Mouse (Mus musculus): Measurements from ENCODE around the gene Adam19.
A peak's percentile ranks its signal among the peaks of the same experiment; 100 is the strongest.

The Adam19 gene

DNA sequence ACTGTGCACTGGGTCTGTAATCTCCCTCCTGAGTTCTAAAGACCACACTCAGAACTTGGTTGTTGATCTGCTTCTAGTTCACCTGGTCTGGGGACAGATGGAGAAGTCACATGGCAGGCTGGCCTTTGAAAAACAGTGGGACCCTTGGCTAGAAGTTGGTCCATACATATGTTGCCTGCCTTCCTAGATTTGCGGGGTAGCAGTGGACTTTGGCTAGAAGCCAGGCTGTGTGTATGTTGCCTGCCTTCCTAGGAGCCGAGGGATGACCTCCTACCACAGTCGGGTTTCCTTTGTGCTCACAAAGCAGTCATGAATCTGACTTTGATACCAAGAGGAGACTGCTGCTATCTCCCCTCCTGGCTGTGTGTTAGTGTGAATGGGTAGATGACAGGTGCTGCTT is 41.3 kb downstream of the Adam19 start:
- no peak for DNase-seq (ENCODE audit: low spot score in 2 of 2)

DNA sequence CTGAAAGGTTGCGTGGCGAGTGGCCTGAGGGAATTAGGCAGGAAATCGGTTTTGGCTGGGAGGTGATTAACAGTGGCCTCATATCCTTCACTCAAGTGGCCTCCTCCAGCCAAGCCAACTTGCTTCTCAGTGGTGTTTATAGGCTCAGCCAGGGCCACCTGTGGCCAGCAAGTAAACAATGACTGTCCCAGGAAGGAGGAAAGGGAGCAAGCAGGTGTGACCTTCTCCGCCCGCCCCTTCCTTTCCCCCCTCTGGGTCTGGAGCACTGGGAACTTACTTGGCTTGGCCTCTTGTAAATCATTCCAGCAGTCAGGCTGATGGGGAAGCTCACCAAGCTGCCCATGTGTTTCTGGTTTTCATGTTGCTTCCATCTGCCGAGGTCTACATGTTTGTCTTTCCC is 46.3 kb downstream of the Adam19 start:
- no peak for DNase-seq (ENCODE audit: low spot score in 2 of 2)

DNA sequence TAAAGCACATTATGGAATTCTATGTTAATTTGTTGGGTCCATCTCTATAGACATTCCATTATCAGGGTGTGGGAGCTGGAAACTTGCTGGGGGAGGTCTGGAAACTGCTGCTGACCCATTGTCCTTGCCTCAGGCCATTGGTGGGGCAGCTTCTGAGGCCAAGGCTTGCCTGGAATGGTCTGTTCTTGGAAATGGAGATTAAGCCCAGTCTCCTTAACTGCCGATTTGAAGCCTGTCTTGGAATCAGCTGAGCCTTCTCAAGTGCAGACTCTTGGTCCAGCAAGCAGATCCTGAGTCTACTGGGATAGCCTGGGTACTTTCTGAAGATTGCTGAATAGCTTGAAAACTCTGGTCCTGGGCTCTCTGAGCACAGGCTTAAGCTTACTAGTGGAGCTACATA is 51.3 kb downstream of the Adam19 start:
- DNase-seq (ENCODE audit: low spot score in 2 of 2) = no peak

DNA sequence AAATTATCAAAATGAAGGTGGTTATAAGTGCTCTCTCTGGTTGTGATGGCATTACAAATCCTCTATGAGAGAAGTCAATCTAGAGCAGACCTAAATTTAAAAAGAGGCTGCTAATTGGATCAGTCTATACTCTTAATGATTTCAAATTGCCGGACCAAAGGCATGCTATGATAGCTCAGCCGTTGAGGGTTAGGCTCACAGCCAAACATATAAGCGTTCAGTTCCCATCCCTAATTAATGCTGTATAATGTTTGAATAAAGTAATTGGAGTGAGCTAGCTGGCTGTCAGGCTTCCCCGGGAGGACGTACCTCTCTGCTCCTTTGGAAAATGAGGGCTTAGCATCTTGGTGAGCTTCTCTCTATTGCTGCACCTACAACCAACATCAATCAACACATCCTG is 53.4 kb downstream of the Adam19 start:
- DNase-seq (ENCODE audit: low spot score in 2 of 2) = no peak

DNA sequence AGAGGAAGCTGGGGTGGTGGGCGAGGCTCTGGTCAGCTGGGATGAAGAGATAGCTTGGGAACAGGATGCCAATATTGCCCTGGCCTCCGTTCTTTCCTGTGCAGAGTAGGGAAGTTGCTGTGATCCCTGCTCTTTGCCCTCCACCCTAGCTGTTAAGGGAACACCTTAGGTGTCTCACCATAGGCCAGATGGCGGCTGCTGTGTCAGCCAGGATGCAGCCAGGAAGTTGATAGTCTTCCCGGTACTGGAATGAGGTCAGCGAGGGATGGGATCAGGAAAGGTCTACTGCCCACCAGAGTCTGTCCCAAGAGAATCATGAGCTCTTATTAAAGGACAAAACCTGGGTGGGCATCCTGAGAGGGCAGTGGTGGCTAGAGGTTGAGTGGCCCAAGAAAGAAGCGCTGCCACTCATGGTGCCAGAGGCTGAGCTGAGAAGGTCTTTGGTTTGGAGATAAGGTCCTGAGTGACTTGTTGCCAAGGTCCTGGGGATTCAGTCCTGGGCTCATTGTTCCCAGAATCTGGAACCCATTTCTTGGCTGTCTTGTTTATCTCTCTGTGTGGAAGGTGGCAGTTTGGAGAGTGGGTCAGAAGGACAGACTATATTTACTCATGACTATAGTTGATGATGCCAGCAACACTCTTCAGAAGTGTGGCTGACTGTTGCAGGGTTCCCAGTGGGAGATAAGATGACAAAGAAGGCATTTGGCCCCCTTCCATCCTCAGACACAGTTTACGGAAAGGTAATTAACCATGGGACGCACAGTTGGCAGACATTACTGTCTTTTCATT is 54.6 kb downstream of the Adam19 start:
- no peak for DNase-seq (ENCODE audit: low spot score in 2 of 2)

DNA sequence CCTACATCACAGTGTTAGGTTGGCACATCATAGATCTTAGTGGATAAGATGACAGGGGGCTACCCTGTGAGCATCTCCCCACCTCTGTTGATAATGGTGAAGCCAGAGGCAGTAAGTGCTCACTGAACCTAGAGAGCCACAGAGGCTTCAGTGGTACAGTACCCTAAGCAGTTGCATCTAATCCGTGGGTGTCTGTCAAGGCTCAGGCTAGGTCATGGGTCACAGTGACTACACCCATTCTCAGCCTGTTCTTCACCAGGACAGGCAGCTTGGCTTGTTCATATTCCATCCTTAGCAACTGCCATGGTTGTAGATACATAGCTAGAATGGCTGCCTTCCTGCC is 55.1 kb downstream of the Adam19 start:
- no peak for DNase-seq (ENCODE audit: low spot score in 2 of 2)

DNA sequence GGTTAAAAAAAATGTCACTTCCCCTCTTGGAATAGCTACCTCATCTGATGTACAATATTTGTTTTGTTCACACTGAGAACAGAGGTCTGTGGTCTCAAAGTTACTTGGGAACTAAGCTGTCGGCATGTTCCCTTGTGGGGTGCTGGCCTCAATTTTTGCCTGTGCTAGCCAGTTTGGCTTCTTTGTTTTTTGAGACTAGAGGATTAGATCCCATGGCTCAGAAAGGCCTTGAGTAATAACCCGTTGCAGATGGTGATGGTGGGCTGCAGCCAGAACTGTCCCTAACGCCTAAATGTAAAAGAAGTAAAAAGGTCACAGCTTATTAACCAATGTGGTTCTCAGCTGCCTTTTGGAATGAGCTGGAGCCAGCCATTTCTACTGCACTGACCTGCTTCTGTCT is 57.4 kb downstream of the Adam19 start:
- DNase-seq (ENCODE audit: low spot score in 2 of 2) = no peak

DNA sequence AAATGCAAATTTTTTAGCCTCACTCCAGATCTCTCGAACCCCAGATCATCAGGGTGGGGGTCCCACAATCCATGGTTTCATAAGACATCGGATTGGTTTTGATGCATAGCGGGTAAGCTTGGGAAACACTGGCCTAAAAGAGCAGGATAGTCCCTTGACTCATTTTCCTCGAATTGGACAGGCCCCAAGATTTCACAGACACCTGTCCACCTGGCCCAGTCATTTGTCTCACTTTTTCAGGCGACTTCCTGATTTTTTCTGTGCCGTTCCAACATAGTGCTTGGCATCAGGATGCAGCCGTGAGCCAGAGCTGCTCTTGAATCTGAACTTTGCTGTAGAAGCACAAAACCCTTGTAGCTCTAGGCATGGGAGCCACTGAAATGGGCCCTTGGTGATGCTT is 58.4 kb downstream of the Adam19 start:
- DNase-seq (ENCODE audit: low spot score in 2 of 2) = no peak

DNA sequence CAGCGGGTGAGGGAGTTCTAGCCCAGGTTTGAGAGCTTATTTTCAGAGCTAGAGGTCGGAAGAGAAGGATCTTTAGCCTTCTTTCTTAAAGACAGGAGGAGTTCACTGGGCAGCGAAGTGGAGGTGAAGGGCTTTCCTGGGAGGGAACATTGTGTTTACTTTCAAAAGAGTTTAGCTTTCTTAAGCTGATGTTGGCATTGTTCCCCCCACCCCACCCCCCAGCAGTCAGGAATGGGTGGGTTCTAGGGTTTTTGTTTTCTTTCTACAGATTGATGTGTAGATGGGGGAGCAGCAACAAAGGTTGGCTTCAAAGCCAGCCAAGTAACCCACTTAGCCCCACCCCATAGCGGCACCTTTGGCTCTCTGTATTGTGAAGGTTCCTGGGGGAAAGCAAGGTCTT is 59.2 kb downstream of the Adam19 start:
- no peak for DNase-seq (ENCODE audit: low spot score in 2 of 2)

DNA sequence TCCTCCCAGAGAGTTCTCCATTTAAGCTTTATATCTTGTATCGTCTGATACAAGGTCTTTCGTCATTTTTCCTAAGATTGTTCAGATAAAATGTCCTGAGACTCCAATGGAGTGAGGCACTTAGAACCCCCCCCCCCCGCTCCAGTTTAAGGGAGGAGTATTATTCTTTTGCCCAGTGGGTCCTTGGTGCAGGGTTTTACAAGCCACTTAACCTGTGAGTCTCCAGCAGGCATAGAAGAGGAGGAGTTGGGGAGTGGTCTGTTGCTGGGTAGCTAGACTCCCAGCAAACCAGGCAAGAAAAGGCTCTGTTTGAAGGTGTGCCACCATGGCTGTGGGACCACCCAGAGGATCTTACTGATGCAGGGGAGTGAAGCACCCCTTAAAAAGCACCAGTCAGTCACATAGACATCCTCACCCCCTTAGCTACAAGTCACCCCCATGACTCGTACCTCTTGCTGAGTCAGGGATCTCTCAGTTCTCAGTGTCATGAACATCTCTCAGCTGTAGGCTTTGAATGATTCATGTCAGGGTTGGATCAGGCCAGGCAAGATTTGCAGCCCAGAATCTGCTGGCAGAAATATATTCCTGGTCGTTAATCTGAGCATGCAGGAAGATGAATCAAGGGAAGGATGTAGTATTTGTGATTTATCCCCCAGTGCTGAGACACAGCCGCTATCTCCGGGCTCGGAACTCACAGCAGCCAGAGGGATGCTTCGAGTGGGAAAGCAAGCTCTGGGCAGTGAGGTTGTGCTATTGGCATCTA is 59.8 kb downstream of the Adam19 start:
- DNase-seq (ENCODE audit: low spot score in 2 of 2) = no peak

DNA sequence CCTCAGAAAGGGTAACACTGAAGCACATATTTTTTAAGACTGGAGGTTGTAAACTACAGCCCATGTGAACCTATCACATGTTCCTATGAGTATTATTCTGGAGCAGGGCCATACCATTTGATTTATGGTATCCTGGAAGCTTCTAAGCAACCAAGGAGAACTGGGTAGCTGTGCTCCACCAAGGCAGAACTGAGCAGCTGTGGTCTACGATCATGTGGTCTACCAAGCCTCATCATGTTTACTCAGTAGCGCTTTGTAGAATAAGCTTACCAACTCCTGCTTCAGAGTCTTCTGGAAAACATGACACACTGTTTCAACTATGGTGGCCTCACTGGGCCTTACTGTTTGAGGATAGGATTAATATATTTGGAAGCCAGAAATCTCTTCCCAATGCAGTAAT is 60.7 kb downstream of the Adam19 start:
- DNase-seq (ENCODE audit: low spot score in 2 of 2) = no peak

DNA sequence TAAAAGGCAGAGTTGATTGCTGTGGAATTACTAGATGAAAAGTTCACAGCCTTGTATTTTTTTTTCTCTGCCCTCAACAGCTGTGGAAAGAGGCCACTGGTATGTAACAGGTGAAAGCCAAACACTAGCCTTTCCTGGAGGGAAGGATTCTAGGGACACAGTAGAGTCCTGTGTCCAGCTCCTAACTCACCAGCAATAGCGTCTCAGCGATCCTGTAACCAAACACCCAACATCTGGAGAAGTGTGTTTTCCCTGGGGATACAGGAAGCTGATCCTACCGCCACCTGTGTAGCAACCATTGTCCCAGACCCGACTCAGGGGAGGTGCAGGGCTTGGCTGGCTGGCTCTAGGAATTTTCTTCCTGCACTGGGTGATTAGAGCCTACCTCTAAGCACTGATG is 63.8 kb downstream of the Adam19 start:
- DNase-seq (ENCODE audit: low spot score in 2 of 2) = no peak

DNA sequence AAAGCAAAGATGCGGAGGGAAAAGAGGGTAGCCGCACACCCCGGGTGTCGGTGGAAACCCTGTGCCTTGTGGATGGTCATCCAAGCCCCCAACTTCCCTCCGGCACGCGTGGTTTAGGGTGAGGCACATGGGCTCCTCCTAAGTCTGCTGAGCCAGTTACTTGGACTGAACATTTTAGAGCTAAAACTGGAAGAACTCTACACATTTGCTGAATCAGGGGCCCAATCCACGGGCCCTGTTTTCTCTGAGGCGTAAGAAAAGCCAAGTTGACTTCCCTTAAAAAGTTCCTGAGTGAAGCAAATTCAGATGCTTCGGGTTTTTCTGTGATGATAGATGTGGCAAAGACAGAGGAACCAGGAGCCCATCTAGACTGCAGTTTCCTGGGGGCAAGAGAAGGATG is 64.3 kb downstream of the Adam19 start:
- DNase-seq (ENCODE audit: low spot score in 2 of 2) = no peak

DNA sequence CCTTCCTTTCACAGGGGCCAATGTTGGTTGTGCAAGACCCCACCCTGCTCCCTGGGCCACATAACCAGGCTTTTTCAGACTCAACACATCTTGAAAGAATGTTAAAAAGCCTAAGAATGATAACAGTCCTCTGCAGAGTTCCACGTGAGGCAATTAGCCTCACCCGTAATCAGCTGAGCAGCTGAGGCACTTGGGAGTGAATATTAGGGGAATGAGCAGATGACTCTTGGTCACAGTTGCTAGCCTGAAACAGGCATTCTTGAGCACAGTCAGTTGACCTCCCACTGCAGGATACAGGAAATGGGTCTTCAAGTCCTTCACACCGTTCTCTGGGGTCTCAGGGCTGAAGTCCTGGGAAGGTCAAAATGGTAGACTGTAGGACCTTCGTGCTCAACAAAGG is 65.9 kb downstream of the Adam19 start:
- DNase-seq (ENCODE audit: low spot score in 2 of 2) = no peak

DNA sequence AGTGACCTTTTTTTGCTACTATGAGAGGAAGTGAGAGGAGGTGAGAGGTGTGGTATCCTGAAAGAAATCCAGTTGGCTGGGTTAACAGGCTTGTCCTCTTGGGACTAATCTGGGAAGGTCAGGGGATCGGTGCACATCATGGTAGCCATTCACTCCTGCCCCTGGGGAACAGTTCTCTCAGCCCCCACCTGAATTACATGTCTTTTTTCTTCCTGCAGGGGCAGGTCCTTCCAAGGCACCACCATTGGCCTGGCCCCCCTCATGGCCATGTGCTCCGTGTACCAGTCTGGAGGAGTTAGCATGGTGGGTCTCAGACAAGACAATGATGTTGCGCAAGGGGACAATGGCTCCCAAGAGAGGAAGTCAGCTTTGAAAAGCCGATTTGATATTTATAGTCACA is 67.1 kb downstream of the Adam19 start:
- no peak for DNase-seq (ENCODE audit: low spot score in 2 of 2)

DNA sequence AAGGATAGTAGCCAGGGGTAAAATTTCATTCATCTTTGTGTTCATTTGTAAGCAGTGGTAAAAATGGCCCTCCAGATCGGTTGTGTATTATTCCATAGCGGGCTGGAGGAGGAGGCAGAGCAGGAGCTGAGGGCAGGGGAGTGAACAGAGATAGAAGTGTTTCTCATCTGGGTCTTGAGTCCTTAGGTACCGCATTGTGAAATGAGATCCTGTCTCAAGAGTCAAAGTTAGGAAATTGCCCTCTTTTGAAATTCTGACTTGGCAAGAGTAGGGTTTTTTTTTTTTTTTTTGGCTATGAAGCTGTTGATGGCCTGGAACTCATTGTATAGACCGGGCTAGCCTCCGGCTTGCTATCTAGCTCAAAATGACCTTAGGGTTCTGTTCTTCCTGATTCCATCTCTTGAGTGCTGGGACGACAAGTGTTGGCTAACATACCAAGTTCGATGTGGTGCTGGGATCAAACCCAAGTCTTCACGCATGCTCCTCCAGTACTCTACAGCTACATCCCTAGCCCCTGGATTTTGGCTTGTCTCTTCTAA is 67.6 kb downstream of the Adam19 start:
- no peak for DNase-seq (ENCODE audit: low spot score in 2 of 2)

DNA sequence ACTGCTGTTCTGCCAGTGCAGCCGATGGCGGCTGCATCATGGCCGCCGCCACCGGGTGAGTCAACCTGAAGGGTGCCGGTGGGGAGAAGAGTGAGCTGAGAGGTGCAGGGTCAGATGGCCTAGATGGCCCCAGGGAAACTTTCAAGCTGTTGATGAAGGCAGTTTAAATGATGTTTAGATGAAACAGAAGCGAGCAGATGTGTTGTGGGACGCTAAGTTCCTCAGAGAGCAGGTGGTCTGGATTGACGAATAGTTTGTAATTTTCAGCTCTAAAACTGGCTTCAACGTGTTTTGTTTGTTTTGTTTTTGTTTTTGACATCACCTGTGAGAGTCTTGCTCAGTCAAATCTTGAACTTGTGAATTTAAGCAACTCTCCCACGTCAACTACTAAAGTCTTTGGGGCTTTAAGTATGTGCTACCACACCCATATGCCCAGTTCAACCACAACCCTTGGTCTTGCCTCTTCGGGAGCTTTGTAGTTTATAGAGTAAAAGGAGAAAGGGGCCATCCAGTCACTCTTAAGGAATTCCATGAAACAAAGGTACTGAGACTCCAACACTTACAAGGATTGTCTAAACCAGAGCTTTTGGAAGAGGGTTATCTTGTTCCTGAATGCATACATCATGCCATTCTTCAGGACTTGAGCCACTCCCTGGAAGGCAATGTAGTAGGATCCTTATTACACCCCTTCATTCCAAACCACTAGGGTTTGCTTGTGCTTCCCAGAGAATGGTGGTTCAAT is 69.5 kb downstream of the Adam19 start:
- DNase-seq (ENCODE audit: low spot score in 2 of 2) = no peak

DNA sequence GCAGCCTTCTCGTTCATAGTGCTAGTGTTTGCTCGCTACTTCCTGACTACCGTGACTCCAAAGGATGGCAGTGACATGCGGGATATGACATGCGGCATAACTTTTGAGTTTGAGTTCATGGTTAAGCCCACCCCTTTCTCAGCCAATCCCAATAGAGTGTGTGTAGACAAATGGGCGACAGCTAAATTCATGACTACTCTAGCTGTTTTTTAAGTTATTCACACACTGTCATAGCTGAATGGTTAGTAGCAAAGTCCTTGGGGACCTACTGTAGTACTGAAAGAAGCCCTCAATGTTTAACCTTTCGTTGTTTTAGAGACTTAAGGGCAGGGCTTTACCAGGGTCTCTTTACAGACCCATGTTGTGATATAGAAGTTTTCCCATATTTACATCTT is 70.0 kb downstream of the Adam19 start:
- no peak for DNase-seq (ENCODE audit: low spot score in 2 of 2)

DNA sequence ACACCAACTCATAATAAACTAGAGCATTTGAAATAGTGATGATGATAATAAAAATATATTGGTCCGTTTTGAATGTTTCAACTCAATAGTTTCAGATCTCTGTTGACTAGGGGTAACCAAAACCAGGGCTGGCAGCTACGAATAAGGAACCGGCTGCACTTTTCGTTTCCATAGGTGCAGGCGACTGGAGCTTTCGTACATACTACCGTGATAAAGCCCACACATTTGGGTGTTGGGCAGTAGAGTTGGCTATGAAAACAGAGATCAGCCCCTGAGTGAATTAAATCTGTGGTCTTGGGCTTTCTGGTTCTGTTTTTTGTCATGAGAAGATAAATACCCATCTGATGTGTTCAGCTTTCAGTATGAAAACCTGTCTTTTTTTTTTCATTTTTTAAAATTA is 70.5 kb downstream of the Adam19 start:
- no peak for DNase-seq (ENCODE audit: low spot score in 2 of 2)

DNA sequence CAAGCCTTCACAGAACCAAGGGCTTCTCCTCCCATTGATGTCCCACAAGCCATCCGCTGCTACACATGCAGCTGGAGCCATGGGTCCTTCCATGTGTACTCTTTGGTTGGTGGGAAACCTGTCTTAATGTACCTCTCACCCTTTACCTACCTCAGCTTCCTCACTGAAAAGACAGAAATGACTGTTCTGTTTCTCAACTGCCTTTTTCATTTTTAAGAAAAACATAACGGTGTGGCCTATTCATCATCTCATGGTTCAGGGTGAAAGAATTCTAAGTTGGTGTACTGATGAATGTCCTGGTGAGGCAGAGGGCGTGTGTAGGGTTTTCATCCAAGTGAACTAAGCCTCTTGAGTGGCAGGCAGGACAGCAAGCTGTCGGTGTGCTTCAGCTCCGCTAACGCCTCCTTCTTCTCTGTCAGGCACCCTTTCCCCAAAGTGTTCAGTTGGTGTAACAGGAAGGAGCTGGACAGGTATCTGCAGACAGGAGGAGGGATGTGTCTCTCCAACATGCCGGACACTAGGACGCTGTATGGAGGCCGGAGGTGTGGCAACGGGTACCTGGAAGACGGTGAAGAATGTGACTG is 71.1 kb downstream of the Adam19 start:
- no peak for DNase-seq (ENCODE audit: low spot score in 2 of 2)

DNA sequence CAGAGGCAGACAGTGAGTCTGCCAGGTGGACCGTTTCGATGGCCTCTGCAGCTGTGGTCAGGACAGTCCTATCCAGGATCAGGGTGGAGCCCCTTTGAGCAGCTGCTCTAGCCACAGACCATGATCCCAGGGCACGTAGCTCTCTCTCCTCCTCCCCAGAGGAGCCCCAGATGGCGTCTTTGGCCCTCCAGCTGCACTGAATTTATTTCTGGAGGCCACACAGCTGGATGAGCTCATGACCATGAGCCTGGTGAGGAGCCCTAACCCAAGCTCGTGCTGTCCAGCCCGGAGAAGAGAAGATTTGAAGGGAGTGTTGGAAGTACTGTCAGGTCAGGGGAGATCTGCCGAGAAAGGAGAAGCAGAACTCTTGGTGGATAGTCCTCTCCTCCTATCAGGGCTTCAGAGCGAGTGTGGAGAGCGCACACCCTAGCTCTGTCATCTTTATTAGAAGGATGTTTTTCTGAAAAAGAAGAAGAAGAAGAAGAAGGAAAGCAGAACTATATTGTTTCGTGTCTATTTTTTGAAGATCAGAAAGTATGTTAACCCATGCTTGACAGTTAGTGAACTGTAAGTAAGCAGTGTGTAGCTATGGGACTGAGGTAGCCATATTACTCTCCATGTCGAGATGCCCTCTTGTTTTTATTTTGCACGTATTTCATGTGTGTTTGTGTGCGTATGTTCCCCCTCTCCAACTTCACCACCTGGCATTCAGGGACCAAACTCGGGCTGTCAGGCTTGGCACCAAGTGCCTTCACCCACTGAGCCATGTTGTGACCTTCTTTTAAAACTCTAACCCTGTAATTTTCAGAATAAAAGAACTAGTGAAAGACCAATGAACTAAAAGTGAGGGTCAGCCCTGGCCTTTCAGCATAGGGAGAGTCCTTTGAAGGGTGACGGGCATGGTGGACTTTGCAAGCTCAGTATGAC is 72.1 kb downstream of the Adam19 start:
- peak in 1 of 2 experiments; percentile 75 for DNase-seq (ENCODE audit: low spot score in 2 of 2)
